Comparison of ENCODE assay signal across 9 mouse cellular contexts in genomic region chr2:43902403-43902973, GRCm38 (mm10).
DNase-seq lines count a peak whose midpoint lies in the region; ATAC-seq lines count a peak whose summit lies in the region.
"Had no signal": no experiment of that assay in that cellular context is flagged by ENCODE, and none has a peak within 500 bp of the region (broad histone marks: within the 10 kb centered on the region; RNA-seq: fewer than 3 reads in every experiment).

No protein-coding gene starts in this region.

- no peaks in the 10 kb centered on the region for H3K27me3 ChIP-seq in forebrain, embryonic 15.5 days
- H3K27me3 ChIP-seq in lung, embryonic 15.5 days, result no peaks in the 10 kb centered on the region
- H3K27me3 ChIP-seq: limb, embryonic 12.5 days had no signal

- H3K9me3 ChIP-seq in forebrain, embryonic 15.5 days, result no peaks in the 10 kb centered on the region
- H3K9me3 ChIP-seq in lung, embryonic 15.5 days, result no peaks in the 10 kb centered on the region
- H3K9me3 ChIP-seq: limb, embryonic 12.5 days had no signal

- WGBS in forebrain, embryonic 15.5 days, result 20% methylated on average over 7 of the region's 7 CpGs
- WGBS in lung, embryonic 15.5 days, result 15% methylated on average over 7 of the region's 7 CpGs

- H3K4me3 ChIP-seq in forebrain, embryonic 15.5 days, result no peak overlapping the region
- H3K4me3 ChIP-seq in lung, embryonic 15.5 days, result no peak overlapping the region
- H3K4me3 ChIP-seq: limb, embryonic 12.5 days had no signal

- DNase-seq in ES-CJ7 (ENCODE audit: low read depth, low spot score), result peak; percentile 63
- DNase-seq in c-Kit-positive CD71-positive TER-119-positive erythroid progenitor cells, embryonic 14.5 days (ENCODE audit: low spot score), result peak; percentile 53
- peak; percentile 81 for DNase-seq in heart, postnatal 4 days
- peak; percentile 82 for DNase-seq in layer of hippocampus, adult 11-12 months (ENCODE audit: low spot score)
- DNase-seq in ovary, postnatal 14 days (ENCODE audit: low spot score), result peak; percentile 67
- peak; percentile 74 for DNase-seq in thymus, postnatal 0 days (ENCODE audit: low spot score)

- H3K4me1 ChIP-seq in forebrain, embryonic 15.5 days, result peaks cover 4% of the 10 kb centered on the region; the same call in 1 of the 2 replicates
- H3K4me1 ChIP-seq in lung, embryonic 15.5 days, result no peaks in the 10 kb centered on the region
- H3K4me1 ChIP-seq: limb, embryonic 12.5 days had no signal

- H3K9ac ChIP-seq in forebrain, embryonic 15.5 days (replicated peaks), result no peak overlapping the region
- no peak overlapping the region for H3K9ac ChIP-seq in lung, embryonic 15.5 days
- H3K9ac ChIP-seq: limb, embryonic 12.5 days had no signal

- H3K27ac ChIP-seq in forebrain, embryonic 15.5 days (replicated peaks), result no peak overlapping the region
- H3K27ac ChIP-seq in lung, embryonic 15.5 days, result no peak overlapping the region
- H3K27ac ChIP-seq: limb, embryonic 12.5 days had no signal

- peak; percentile 93 for ATAC-seq in forebrain, embryonic 15.5 days (replicated peaks)
- ATAC-seq in lung, embryonic 15.5 days (ENCODE audit: borderline replicate concordance, extremely low read depth, low FRiP score, low TSS enrichment), result peak; percentile 79; the same call in 1 of the 2 replicates

- no peaks in the 10 kb centered on the region for H3K36me3 ChIP-seq in forebrain, embryonic 15.5 days
- no peaks in the 10 kb centered on the region for H3K36me3 ChIP-seq in lung, embryonic 15.5 days
- H3K36me3 ChIP-seq: limb, embryonic 12.5 days had no signal

- no peak overlapping the region for H3K4me2 ChIP-seq in forebrain, embryonic 15.5 days (replicated peaks)
- no peak overlapping the region for H3K4me2 ChIP-seq in lung, embryonic 15.5 days
- H3K4me2 ChIP-seq: limb, embryonic 12.5 days had no signal
